Mouse (Mus musculus): ENCODE data around the gene Spred2. TPM values are rescaled to one million over a fixed set of nuclear protein-coding genes. Genes with fewer than 3 reads are reported as not detected.
"Not testable (repeated sequence)": the region's sequence is repeated elsewhere in the genome, so short reads cannot be mapped to it uniquely, and the experiment has no call there.

Gene Spred2
- polyA plus RNA-seq, 1 experiment from 2014 or later = 12.3 TPM

DNA sequence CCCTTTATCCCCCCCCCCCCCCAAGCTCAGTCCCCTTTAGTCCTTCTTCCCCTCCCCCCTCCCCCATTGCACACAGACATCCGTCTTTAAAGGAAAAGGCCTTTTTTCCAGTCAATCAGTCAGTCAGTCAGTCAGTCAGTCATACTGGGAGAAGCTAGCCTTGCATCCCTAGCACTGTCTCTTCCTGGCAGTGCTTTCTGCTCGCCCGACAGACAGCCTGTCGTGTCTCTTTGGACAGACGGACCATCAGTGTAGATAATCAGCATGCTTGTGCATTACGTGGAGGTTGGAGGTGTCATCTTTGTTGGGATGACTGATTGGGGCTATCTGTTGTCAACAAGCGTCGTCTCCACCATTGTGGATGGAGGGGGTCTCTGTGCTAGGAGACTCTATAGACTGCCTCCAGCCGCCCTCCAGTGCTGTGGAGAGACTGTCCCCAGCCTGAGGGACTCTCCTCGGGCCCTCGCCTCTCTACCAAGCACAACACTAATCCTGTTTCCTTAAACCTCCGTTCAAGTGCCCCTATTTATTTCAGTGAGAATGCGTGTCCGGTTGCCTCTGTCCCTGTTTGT is 98.8 kb downstream of the Spred2 start:
- H3K27ac ChIP-seq (ENCODE audit: low read depth, low read length) = no peak overlapping the region
- ATAC-seq (ENCODE audit: low FRiP score, low TSS enrichment) = no peak
- no peaks in the 10 kb centered on the region for H3K4me1 ChIP-seq (ENCODE audit: control insufficient read depth, insufficient read depth, low read length)
- peaks cover 57% of the 10 kb centered on the region for H3K36me3 ChIP-seq (ENCODE audit: control insufficient read depth, insufficient read depth, low read length)
- no peaks in the 10 kb centered on the region for H3K27me3 ChIP-seq (ENCODE audit: control insufficient read depth, insufficient read depth, low read length)
- 91% methylated on average over 14 of the region's 14 CpGs for WGBS
- H3K4me2 ChIP-seq (replicated peaks; ENCODE audit: low read depth, low read length) = no peak overlapping the region
- no peak overlapping the region for H3K4me3 ChIP-seq (ENCODE audit: low read length)
- no peak overlapping the region for H3K9ac ChIP-seq (ENCODE audit: low read depth, low read length)
- peaks cover 37% of the 10 kb centered on the region for H3K9me3 ChIP-seq (ENCODE audit: control insufficient read depth, low read length)

DNA sequence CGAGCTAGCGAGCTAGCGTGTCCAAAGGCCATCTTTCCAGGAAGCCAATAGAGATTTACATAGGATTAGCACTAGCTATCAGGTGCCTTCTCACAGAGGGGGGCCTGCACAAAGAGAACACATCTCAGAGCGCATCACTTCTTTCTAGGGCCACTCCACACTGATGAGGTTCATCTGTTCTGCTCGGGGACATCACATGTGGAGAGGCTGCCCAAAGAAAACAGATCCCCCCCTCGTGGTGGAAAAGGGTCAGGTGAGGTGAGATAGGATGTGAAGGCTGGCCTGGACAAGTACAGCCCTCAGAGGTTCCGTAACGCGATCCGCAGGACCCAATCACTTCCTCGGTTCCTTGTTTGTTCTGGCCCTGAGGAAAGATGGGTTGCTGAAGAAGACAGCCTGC is 101.7 kb downstream of the Spred2 start:
- no peak overlapping the region for H3K27ac ChIP-seq (ENCODE audit: low read depth, low read length)

GRCm38 (mm10) chr11:20027719-20028118 is 103.5 kb downstream of the Spred2 start:
- no peaks in the 10 kb centered on the region for H3K4me1 ChIP-seq (ENCODE audit: control insufficient read depth, insufficient read depth, low read length)
- 51% methylated on average over 9 of the region's 9 CpGs for WGBS
- H3K27me3 ChIP-seq (ENCODE audit: control insufficient read depth, insufficient read depth, low read length) = no peaks in the 10 kb centered on the region
- H3K36me3 ChIP-seq (ENCODE audit: control insufficient read depth, insufficient read depth, low read length) = peaks cover 13% of the 10 kb centered on the region; the same call in 1 of the 2 replicates
- ATAC-seq (ENCODE audit: low FRiP score, low TSS enrichment) = no peak
- no peaks in the 10 kb centered on the region for H3K9me3 ChIP-seq (ENCODE audit: control insufficient read depth, low read length)
- H3K4me3 ChIP-seq (ENCODE audit: low read length) = no peak overlapping the region
- no peak overlapping the region for H3K27ac ChIP-seq (ENCODE audit: low read depth, low read length)
- H3K4me2 ChIP-seq (replicated peaks; ENCODE audit: low read depth, low read length) = no peak overlapping the region
- no peak overlapping the region for H3K9ac ChIP-seq (ENCODE audit: low read depth, low read length)

More for the DNA sequence above, 101.7 kb downstream of the Spred2 start:
- peak; percentile 70 for ATAC-seq (ENCODE audit: low FRiP score, low TSS enrichment)
- H3K9ac ChIP-seq (ENCODE audit: low read depth, low read length) = no peak overlapping the region
- no peaks in the 10 kb centered on the region for H3K4me1 ChIP-seq (ENCODE audit: control insufficient read depth, insufficient read depth, low read length)
- no peak overlapping the region for H3K4me2 ChIP-seq (replicated peaks; ENCODE audit: low read depth, low read length)
- H3K9me3 ChIP-seq (ENCODE audit: control insufficient read depth, low read length) = peaks cover 8% of the 10 kb centered on the region
- peaks cover 28% of the 10 kb centered on the region for H3K36me3 ChIP-seq (ENCODE audit: control insufficient read depth, insufficient read depth, low read length)
- WGBS = 23% methylated on average over 11 of the region's 11 CpGs
- no peaks in the 10 kb centered on the region for H3K27me3 ChIP-seq (ENCODE audit: control insufficient read depth, insufficient read depth, low read length)
- no peak overlapping the region for H3K4me3 ChIP-seq (ENCODE audit: low read length)

- no peak overlapping the region for H3K4me3 ChIP-seq (ENCODE audit: low read length)
- no peaks in the 10 kb centered on the region for H3K9me3 ChIP-seq (ENCODE audit: control insufficient read depth, low read length)
- no peaks in the 10 kb centered on the region for H3K27me3 ChIP-seq (ENCODE audit: control insufficient read depth, insufficient read depth, low read length)
- H3K36me3 ChIP-seq (ENCODE audit: control insufficient read depth, insufficient read depth, low read length) = peaks cover 11% of the 10 kb centered on the region; the same call in 1 of the 2 replicates
- H3K4me2 ChIP-seq (replicated peaks; ENCODE audit: low read depth, low read length) = no peak overlapping the region
- no peak overlapping the region for H3K27ac ChIP-seq (ENCODE audit: low read depth, low read length)
- H3K4me1 ChIP-seq (ENCODE audit: control insufficient read depth, insufficient read depth, low read length) = no peaks in the 10 kb centered on the region
- ATAC-seq (ENCODE audit: low FRiP score, low TSS enrichment) = no peak
- no peak overlapping the region for H3K9ac ChIP-seq (ENCODE audit: low read depth, low read length)
- 89% methylated on average over 6 of the region's 6 CpGs for WGBS
Measured at GRCm38 (mm10) chr11:20028396-20028795, 104.2 kb downstream of the Spred2 start.

- no peaks in the 10 kb centered on the region for H3K4me1 ChIP-seq (ENCODE audit: control insufficient read depth, insufficient read depth, low read length)
- no peak overlapping the region for H3K4me2 ChIP-seq (replicated peaks; ENCODE audit: low read depth, low read length)
- H3K9me3 ChIP-seq (ENCODE audit: control insufficient read depth, low read length) = no peaks in the 10 kb centered on the region
- no peak overlapping the region for H3K4me3 ChIP-seq (ENCODE audit: low read length)
- H3K27ac ChIP-seq (ENCODE audit: low read depth, low read length) = no peak overlapping the region
- ATAC-seq (ENCODE audit: low FRiP score, low TSS enrichment) = no peak
- no peaks in the 10 kb centered on the region for H3K27me3 ChIP-seq (ENCODE audit: control insufficient read depth, insufficient read depth, low read length)
- WGBS = 91% methylated on average over 4 of the region's 4 CpGs
- no peak overlapping the region for H3K9ac ChIP-seq (ENCODE audit: low read depth, low read length)
- peaks cover 11% of the 10 kb centered on the region; the same call in 1 of the 2 replicates for H3K36me3 ChIP-seq (ENCODE audit: control insufficient read depth, insufficient read depth, low read length)
Measured at GRCm38 (mm10) chr11:20029014-20029413, 104.8 kb downstream of the Spred2 start.

GRCm38 (mm10) chr11:20030973-20031372 is 106.8 kb downstream of the Spred2 start:
- H3K4me3 ChIP-seq (ENCODE audit: low read length); H3K4me1 ChIP-seq (ENCODE audit: control insufficient read depth, insufficient read depth, low read length); H3K9ac ChIP-seq (ENCODE audit: low read depth, low read length); H3K9me3 ChIP-seq (ENCODE audit: control insufficient read depth, low read length); H3K27ac ChIP-seq (ENCODE audit: low read depth, low read length); H3K27me3 ChIP-seq (ENCODE audit: control insufficient read depth, insufficient read depth, low read length); H3K4me2 ChIP-seq (replicated peaks; ENCODE audit: low read depth, low read length); H3K36me3 ChIP-seq (ENCODE audit: control insufficient read depth, insufficient read depth, low read length); ATAC-seq (ENCODE audit: low FRiP score, low TSS enrichment): not testable (repeated sequence)
- WGBS = 93% methylated on average over 5 of the region's 5 CpGs

GRCm38 (mm10) chr11:20031536-20031935 is 107.4 kb downstream of the Spred2 start:
- H3K9me3 ChIP-seq (ENCODE audit: control insufficient read depth, low read length) = no peaks in the 10 kb centered on the region
- no peaks in the 10 kb centered on the region for H3K4me1 ChIP-seq (ENCODE audit: control insufficient read depth, insufficient read depth, low read length)
- WGBS = 57% methylated on average over 8 of the region's 8 CpGs
- H3K36me3 ChIP-seq (ENCODE audit: control insufficient read depth, insufficient read depth, low read length) = no peaks in the 10 kb centered on the region
- no peak overlapping the region for H3K4me3 ChIP-seq (ENCODE audit: low read length)
- no peak overlapping the region for H3K9ac ChIP-seq (ENCODE audit: low read depth, low read length)
- no peaks in the 10 kb centered on the region for H3K27me3 ChIP-seq (ENCODE audit: control insufficient read depth, insufficient read depth, low read length)
- no peak overlapping the region for H3K27ac ChIP-seq (ENCODE audit: low read depth, low read length)
- no peak overlapping the region for H3K4me2 ChIP-seq (replicated peaks; ENCODE audit: low read depth, low read length)
- ATAC-seq (ENCODE audit: low FRiP score, low TSS enrichment) = no peak

DNA sequence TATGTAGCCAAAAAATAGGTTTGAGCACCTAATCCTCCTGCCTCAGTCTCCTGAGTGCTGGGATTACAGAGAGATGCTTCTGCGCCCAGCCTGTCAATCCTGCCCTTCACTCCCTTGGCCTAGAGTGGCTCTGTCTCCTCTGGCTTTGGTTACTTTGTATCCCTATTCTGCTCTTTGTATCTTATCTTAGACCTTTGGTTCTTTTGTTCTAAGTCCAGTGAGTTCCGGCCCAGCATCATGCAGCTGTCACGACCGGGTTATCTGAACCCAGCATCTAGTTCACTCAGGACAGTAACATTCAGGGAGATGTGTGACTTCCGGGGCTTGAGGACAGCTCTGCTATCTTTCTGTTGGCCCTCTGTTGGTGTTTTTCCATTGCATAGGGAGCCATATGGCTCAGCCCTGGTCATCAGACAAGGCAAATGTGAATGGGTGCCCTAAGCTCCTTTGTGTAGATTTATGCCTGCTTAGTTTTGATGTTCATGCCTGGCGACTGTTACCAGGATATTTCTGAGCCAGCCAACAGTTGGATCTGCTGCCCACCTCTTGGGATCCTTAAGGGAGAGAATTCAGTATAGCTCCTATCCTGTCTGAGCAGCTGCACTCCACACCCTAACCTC is 109.5 kb downstream of the Spred2 start:
- Histone ChIP-seq H3K9ac (ENCODE audit: low read depth, low read length) (no peak overlapping the region), H3K9me3 (ENCODE audit: control insufficient read depth, low read length) (no peaks in the 10 kb centered on the region), H3K4me3 (ENCODE audit: low read length) (no peak overlapping the region), H3K4me2 (replicated peaks; ENCODE audit: low read depth, low read length) (no peak overlapping the region), H3K36me3 (ENCODE audit: control insufficient read depth, insufficient read depth, low read length) (no peaks in the 10 kb centered on the region), H3K27ac (ENCODE audit: low read depth, low read length) (no peak overlapping the region), H3K4me1 (ENCODE audit: control insufficient read depth, insufficient read depth, low read length) (no peaks in the 10 kb centered on the region), H3K27me3 (ENCODE audit: control insufficient read depth, insufficient read depth, low read length) (no peaks in the 10 kb centered on the region)
- ATAC-seq (ENCODE audit: low FRiP score, low TSS enrichment) = no peak
- 53% methylated on average over 6 of the region's 6 CpGs for WGBS

DNA sequence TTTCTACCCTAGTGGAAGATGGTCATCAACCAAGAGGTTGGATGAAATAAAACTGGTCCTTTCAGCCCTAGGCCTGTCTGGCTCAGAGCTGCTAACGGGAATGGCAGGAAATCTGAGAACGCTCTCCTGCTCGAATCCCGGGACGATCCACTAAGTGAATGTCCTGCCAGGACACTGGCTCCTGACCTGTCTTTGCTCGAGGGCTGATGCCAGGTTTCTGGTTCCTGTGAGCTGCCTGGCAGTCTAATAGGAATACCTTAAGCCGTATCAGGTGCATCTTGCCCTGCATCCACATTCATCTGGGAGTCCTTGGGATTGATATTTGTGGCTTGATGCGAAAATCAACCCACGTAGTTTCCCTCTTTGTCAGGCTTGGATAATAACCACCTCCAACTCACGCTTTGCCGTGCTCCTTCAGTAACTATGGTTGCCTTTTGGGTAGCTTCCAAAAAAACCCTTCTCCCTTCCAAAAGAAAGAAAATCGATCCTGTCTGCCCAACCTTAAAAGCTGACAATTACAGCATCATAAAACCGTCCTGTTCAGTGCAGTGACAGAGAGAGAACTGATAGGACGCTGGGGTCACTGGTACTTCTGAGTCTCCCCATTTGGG is 110.3 kb downstream of the Spred2 start:
- no peak overlapping the region for H3K4me2 ChIP-seq (replicated peaks; ENCODE audit: low read depth, low read length)
- H3K36me3 ChIP-seq (ENCODE audit: control insufficient read depth, insufficient read depth, low read length) = no peaks in the 10 kb centered on the region
- no peak for ATAC-seq (ENCODE audit: low FRiP score, low TSS enrichment)
- 42% methylated on average over 14 of the region's 14 CpGs for WGBS
- no peak overlapping the region for H3K27ac ChIP-seq (ENCODE audit: low read depth, low read length)
- no peaks in the 10 kb centered on the region for H3K27me3 ChIP-seq (ENCODE audit: control insufficient read depth, insufficient read depth, low read length)
- no peak overlapping the region for H3K4me3 ChIP-seq (ENCODE audit: low read length)
- H3K9ac ChIP-seq (ENCODE audit: low read depth, low read length) = no peak overlapping the region
- no peaks in the 10 kb centered on the region for H3K4me1 ChIP-seq (ENCODE audit: control insufficient read depth, insufficient read depth, low read length)
- no peaks in the 10 kb centered on the region for H3K9me3 ChIP-seq (ENCODE audit: control insufficient read depth, low read length)
